Mouse (Mus musculus): ENCODE measurements around the gene Mog. TPM values are rescaled to one million over a fixed set of nuclear protein-coding genes. Genes with fewer than 3 reads are reported as not detected.

Mog gene
- total and polyA plus RNA-seq, 3 experiments = 0.05 TPM; not detected in 2

DNA sequence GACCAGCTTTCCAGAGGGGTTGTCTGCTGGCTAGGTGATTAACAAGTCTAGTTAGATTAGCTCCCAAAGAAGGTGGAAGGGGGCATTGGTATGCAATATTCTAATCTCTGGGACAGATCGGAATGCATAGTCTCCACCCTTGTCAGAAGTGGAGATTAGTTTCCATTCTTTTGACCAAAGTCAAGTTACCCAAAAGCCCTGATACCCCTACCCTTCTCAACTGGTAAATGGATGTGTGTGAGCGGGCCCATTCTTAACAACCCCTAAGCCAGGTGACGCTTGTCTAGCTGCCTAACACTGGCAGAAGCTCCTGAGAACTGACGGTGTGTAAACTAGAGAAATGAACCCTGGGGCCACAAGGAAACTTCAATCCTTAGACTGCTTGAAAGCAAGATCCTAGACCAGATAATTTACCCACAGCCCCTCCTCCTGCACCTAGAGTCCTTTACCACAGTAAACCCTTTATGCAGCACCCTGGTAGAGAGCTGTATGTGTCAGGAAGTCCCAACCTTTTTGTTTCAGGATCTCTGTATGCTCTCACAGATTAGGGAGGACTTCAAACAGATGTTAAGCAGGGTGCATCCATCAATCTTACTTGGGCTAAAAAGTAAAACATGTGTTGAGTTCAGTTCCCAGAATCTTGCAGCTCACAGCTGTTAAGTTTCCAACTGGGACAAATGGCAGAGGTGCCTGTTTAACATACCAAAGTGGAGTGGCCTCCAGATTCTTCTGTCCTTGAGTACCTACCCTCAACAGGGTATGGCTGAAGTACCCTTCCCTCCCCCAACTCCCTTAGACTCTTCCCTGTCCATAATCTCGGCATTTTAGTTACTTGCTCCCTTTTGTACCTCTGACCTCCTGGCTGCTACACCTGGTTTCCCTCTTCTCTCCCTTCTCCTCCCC is 40.7 kb downstream of the Mog start:
- 0 out of 2 replicates have a peak, but pooled peaks have one; percentile 45 for ATAC-seq (ENCODE audit: extremely low read depth, insufficient number of reproducible peaks, low FRiP score, poor library complexity, severe bottlenecking)
- DNase-seq (ENCODE audit: low spot score) = no peak
- peaks cover 32% of the 10 kb centered on the region for H3K27me3 ChIP-seq (ENCODE audit: insufficient read depth, low read length)
- no peak for TF ChIP-seq TAL1 (conservative IDR thresholded peaks at IDR 0.05; ENCODE audit: low read depth, low read length)
- H3K4me1 ChIP-seq (ENCODE audit: insufficient read depth, low read depth, low read length) = 0 out of 2 replicates have a peak, but pooled peaks cover 8% of the 10 kb centered on the region
- no peaks in the 10 kb centered on the region for H3K36me3 ChIP-seq (replicated peaks)
- no peak overlapping the region for H3K4me3 ChIP-seq (ENCODE audit: low read depth, low read length)
- no peaks in the 10 kb centered on the region for H3K9me3 ChIP-seq (replicated peaks)

DNA sequence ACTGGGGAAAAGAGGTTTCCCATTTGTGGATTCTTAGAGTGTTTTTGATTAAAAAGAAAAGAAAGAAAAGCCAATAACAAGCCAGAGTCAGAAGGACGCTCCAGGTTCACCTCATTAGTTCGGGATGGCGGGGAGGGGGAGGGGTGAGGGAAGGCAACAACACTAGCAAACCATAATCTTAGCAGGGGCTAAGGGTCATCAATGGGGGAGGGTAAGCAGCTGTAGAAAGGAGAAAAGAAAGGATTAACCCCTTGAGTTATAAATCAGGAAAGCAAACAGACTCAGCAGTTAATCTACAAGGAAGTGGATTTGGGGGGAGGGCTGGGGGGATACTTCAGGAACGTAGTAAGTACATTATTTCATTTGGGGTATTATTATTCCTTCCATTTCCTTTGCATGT is 41.4 kb downstream of the Mog start:
- H3K4me1 ChIP-seq (ENCODE audit: insufficient read depth, low read depth, low read length) = 0 out of 2 replicates have a peak, but pooled peaks cover 8% of the 10 kb centered on the region
- no peaks in the 10 kb centered on the region for H3K9me3 ChIP-seq (replicated peaks)
- no peaks in the 10 kb centered on the region for H3K36me3 ChIP-seq (replicated peaks)
- H3K4me3 ChIP-seq (ENCODE audit: low read depth, low read length) = no peak overlapping the region
- DNase-seq (ENCODE audit: low spot score) (no peak), ATAC-seq (ENCODE audit: extremely low read depth, insufficient number of reproducible peaks, low FRiP score, poor library complexity, severe bottlenecking) (no peak)
- H3K27me3 ChIP-seq (ENCODE audit: insufficient read depth, low read length) = peaks cover 34% of the 10 kb centered on the region
- TF ChIP-seq POLR2AphosphoS5 (IDR thresholded peaks at IDR 0.05; ENCODE audit: insufficient replicate concordance, low read depth, low read length) = no peak
- no peak for TF ChIP-seq GATA1 (IDR thresholded peaks at IDR 0.05; ENCODE audit: borderline replicate concordance, low read length)
- no peak for TF ChIP-seq CTCF (IDR thresholded peaks at IDR 0.05; ENCODE audit: low read depth, low read length)
- TF ChIP-seq TAL1 (conservative IDR thresholded peaks at IDR 0.05; ENCODE audit: low read depth, low read length) = no peak
- TF ChIP-seq GATA2 (IDR thresholded peaks at IDR 0.05; ENCODE audit: borderline replicate concordance, low read depth, low read length) = no peak

DNA sequence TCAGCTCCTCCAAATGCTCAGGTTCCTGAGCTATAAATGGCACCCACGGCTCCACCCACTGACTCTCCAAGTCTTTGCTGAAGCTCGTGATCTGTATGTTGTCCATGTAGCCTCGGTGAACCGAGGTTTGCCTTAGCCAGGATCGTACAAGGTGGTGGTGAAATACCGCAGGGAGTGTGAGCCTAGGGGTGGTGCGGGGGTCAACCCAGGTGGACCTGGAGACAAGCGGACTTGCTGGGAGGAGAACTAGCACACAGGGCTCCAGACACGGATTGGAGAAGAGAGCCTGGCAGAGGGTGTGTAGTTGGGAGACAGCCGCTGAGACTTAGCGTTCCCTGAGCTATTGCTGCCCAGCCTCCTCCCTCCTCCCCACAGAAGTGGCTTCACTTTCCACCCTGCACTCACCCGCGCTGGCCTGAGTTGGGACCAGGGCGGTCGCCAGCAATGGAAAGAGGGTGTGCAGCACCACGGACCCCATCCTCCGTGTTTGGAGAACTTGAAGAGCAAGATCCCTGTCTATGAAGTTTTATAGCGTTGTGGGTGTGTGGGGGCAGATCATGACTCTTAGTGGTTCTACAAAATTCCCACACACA is 41.9 kb downstream of the Mog start, which contains the start of gene 2410137M14Rik:
Gene 2410137M14Rik (minus strand): TSS at position 17 of the 593 bp plus-strand sequence.
- Histone ChIP-seq H3K27me3 (ENCODE audit: insufficient read depth, low read length) (peaks cover 32% of the 10 kb centered on the region), H3K9me3 (replicated peaks) (no peaks in the 10 kb centered on the region), H3K4me3 (ENCODE audit: low read depth, low read length) (no peak within 1 kb of the TSS), H3K36me3 (replicated peaks) (no peaks in the 10 kb centered on the region), H3K4me1 (ENCODE audit: insufficient read depth, low read depth, low read length) (0 out of 2 replicates have a peak, but pooled peaks cover 8% of the 10 kb centered on the region)
- no peak for DNase-seq (ENCODE audit: low spot score)
- no peak for ATAC-seq (ENCODE audit: extremely low read depth, insufficient number of reproducible peaks, low FRiP score, poor library complexity, severe bottlenecking)
- TF ChIP-seq CTCF (IDR thresholded peaks at IDR 0.05; ENCODE audit: low read depth, low read length) (no peak), GATA2 (IDR thresholded peaks at IDR 0.05; ENCODE audit: borderline replicate concordance, low read depth, low read length) (no peak), GATA1 (IDR thresholded peaks at IDR 0.05; ENCODE audit: borderline replicate concordance, low read length) (no peak), TAL1 (conservative IDR thresholded peaks at IDR 0.05; ENCODE audit: low read depth, low read length) (no peak), POLR2AphosphoS5 (IDR thresholded peaks at IDR 0.05; ENCODE audit: insufficient replicate concordance, low read depth, low read length) (no peak)

DNA sequence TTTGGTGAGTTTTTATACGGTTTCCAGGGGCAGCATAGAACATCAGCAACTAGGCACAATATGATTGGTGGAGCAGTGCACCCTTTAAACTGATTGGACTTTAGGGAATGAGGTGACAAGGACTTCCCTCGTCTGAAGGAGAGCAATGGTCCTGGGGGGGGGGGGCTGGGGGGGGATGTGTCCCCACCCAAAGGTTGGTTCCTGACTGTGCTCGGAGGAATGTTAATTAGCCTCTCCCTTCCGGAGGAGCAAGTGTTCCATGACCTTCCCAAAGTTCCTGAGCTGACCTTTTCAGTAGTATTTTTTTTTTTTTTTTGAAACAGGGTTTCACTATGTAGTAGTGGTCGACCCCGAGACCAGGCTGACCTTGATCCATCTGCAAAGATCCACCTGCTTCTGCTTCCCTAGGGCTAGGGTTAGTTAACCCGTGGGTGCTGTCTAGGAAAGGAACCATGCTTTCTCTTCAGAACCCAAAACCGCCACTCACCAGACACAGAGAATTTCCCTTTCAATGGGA is 49.9 kb downstream of the Mog start:
- Histone ChIP-seq H3K36me3 (replicated peaks) (no peaks in the 10 kb centered on the region), H3K4me1 (ENCODE audit: insufficient read depth, low read depth, low read length) (peaks cover 3% of the 10 kb centered on the region), H3K27me3 (ENCODE audit: insufficient read depth, low read length) (peaks cover 21% of the 10 kb centered on the region), H3K9me3 (replicated peaks) (no peaks in the 10 kb centered on the region), H3K4me3 (ENCODE audit: low read depth, low read length) (no peak overlapping the region)
- ATAC-seq (ENCODE audit: extremely low read depth, insufficient number of reproducible peaks, low FRiP score, poor library complexity, severe bottlenecking) (no peak), DNase-seq (ENCODE audit: low spot score) (no peak)
- TF ChIP-seq TAL1 (conservative IDR thresholded peaks at IDR 0.05; ENCODE audit: low read depth, low read length) = no peak
- no peak for TF ChIP-seq GATA1 (IDR thresholded peaks at IDR 0.05; ENCODE audit: borderline replicate concordance, low read length)
- no peak for TF ChIP-seq CTCF (IDR thresholded peaks at IDR 0.05; ENCODE audit: low read depth, low read length)

DNA sequence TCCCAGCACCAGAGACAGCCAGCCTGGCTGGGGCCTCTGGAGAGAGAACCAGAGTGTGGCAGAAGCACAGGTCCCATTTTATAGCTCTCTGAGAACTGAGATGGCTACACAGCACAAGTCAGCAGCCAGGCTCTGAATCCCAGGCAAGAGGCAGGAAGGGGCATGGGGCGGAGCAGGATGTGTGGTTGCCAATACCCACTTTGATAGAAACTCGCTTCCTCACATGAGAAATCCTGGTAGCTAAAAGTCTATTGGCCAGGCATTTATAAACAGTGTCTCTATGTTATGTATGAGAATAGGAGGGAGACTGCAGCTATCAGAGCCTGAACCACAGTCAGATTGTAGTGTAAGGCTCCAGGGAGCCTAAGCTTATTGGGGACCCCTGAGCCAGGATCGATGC is 50.4 kb downstream of the Mog start:
- ATAC-seq (ENCODE audit: extremely low read depth, insufficient number of reproducible peaks, low FRiP score, poor library complexity, severe bottlenecking) (no peak; the same call in 1 of the 2 replicates), DNase-seq (ENCODE audit: low spot score) (no peak)
- TF ChIP-seq GATA1 (IDR thresholded peaks at IDR 0.05; ENCODE audit: borderline replicate concordance, low read length) (no peak), GATA2 (IDR thresholded peaks at IDR 0.05; ENCODE audit: borderline replicate concordance, low read depth, low read length) (no peak), CTCF (IDR thresholded peaks at IDR 0.05; ENCODE audit: low read depth, low read length) (no peak), POLR2AphosphoS5 (IDR thresholded peaks at IDR 0.05; ENCODE audit: insufficient replicate concordance, low read depth, low read length) (no peak), TAL1 (conservative IDR thresholded peaks at IDR 0.05; ENCODE audit: low read depth, low read length) (no peak)
- Histone ChIP-seq H3K36me3 (replicated peaks) (no peaks in the 10 kb centered on the region), H3K27me3 (ENCODE audit: insufficient read depth, low read length) (peaks cover 20% of the 10 kb centered on the region), H3K9me3 (replicated peaks) (no peaks in the 10 kb centered on the region), H3K4me1 (ENCODE audit: insufficient read depth, low read depth, low read length) (peaks cover 3% of the 10 kb centered on the region), H3K4me3 (ENCODE audit: low read depth, low read length) (no peak overlapping the region)

DNA sequence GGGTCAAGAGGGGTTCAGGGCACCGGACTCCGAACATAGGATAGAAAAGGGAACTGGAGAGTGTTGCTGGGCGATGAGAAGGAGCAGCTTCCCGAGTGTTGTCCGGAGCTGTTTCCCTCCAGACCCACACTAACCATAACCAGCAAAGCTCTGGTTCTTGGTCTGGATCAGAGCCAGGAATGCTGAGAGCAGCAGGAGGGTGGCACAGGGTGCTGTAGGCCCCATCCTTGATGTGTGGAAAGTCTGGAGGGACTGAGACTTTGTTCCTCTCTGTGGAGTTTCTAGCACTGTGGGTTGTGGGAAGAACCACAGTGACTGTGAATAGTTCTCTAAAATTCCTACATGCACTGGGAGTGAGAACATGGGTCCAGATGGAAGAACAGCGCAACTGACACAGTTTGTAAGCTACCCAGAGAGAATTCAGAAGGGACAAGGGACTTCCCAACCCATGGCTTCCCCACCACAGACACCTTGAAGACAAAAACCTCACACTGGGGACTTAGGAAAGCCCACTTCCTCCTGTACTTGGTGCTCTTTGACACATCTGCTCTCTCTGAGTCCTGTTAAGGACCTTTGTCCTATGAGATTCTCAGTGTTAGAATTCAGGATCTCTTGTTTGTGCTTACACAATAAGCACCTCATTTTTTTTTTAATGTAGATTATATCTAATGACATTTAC is 51.9 kb downstream of the Mog start:
- no peak for DNase-seq (ENCODE audit: low spot score)
- Histone ChIP-seq H3K4me3 (ENCODE audit: low read depth, low read length) (no peak overlapping the region), H3K9me3 (replicated peaks) (no peaks in the 10 kb centered on the region), H3K27me3 (ENCODE audit: insufficient read depth, low read length) (peaks cover 15% of the 10 kb centered on the region; the same call in 1 of the 2 replicates), H3K36me3 (replicated peaks) (no peaks in the 10 kb centered on the region), H3K4me1 (ENCODE audit: insufficient read depth, low read depth, low read length) (peaks cover 3% of the 10 kb centered on the region)
- TF ChIP-seq POLR2AphosphoS5 (IDR thresholded peaks at IDR 0.05; ENCODE audit: insufficient replicate concordance, low read depth, low read length) = no peak
- no peak for TF ChIP-seq GATA1 (IDR thresholded peaks at IDR 0.05; ENCODE audit: borderline replicate concordance, low read length)
- no peak for TF ChIP-seq GATA2 (IDR thresholded peaks at IDR 0.05; ENCODE audit: borderline replicate concordance, low read depth, low read length)
- no peak for TF ChIP-seq CTCF (IDR thresholded peaks at IDR 0.05; ENCODE audit: low read depth, low read length)
- no peak for TF ChIP-seq TAL1 (conservative IDR thresholded peaks at IDR 0.05; ENCODE audit: low read depth, low read length)
- no peak for ATAC-seq (ENCODE audit: extremely low read depth, insufficient number of reproducible peaks, low FRiP score, poor library complexity, severe bottlenecking)
